Mouse (Mus musculus) lung, postnatal 36 days (tissue): ENCODE data around the gene Ccdc124.

Experiments
- DNase-seq: peaks from one replicate; pipeline ENCODE4 v3.0.0; 2022; ENCODE audit warnings: mixed read lengths

Gene Ccdc124

DNA sequence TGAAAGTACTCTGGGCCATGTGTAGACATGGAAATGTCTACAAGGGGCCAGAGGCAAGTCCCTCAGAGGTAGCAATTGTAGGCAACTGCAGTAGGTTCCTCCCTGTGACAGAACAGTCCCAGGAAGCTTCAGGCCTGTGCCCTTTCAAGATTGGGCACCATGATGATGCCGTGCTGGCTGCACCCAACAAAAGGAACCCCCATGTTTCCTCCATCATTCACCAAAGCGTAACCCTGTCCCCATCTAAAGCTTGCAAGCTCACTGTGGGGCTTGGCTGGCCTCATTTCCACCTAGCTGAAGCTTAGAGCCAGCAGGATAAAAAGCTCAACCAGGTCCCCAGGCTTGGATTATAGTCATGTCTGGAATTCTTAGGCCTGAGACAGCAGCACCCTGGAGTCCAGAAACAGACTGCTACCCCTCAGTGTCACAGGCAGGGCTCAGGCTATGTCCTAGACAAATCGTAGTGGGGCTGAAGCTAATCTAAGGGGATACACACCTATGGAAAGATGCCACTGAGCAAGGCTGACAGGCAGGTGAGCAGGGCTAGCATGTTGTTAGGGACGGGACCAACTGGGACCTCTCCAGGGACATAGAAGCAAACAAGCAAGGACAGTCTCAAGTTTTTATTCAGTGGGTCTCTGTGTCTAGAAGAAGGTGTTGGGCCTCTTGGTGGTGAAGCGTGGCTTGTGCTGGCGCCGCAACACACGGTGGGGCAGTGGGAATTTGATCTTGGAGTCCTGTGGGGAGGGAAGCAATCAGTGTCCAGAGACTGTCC, 21.2 kb upstream of the Ccdc124 start:
- DNase-seq, result no peak

DNA sequence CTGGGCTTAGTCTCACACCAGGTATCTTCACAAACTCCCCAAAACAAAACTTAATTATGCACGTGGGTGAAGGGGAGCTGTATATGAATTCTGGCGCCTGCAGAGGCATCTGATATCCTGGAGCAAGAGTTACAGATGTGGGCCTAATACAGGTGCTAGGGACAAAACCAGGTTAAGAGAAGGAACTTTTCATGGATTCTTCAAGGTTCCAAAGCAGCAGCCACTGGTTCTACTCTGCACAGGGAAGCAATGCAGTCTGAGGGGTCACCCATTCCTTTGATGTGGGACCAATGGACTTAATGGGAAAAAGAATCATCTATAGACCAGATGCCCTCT, 20.6 kb upstream of the Ccdc124 start:
- DNase-seq, result no peak

DNA sequence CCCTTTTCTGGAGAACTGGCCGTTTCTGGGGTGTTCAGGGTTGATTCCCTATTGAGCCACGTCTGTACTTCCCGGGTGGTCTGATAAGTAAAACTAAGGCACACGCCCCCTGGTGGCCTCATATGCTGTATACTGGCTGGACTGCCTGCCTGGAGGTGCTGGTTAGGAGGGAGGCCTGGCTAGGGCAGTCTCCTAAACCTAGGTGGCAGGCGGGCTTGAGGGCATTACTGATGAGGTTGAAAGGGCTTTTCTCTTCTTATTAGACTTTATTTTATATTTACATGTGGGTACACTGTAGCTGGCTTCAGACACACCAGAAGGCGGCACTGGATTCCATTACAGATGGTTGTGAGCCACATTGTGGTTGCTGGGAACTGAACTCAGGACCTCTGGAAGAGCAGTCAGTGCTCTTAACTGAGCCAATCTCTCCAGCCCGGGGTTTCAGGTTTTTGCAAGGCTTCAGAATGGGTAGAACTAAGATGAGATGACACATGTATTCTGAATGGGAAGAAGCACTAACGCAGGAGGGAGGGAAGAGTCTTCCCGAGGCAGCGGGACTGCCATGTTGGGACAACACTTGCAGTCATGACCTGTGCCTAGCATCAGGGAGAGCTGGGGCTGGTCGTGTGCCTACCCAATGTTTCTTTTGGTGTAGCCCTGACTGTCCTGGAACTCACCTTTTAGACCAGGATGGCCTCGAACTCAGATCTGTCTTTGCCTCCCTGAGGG, 20.1 kb upstream of the Ccdc124 start:
- peak; percentile 91 for DNase-seq

DNA sequence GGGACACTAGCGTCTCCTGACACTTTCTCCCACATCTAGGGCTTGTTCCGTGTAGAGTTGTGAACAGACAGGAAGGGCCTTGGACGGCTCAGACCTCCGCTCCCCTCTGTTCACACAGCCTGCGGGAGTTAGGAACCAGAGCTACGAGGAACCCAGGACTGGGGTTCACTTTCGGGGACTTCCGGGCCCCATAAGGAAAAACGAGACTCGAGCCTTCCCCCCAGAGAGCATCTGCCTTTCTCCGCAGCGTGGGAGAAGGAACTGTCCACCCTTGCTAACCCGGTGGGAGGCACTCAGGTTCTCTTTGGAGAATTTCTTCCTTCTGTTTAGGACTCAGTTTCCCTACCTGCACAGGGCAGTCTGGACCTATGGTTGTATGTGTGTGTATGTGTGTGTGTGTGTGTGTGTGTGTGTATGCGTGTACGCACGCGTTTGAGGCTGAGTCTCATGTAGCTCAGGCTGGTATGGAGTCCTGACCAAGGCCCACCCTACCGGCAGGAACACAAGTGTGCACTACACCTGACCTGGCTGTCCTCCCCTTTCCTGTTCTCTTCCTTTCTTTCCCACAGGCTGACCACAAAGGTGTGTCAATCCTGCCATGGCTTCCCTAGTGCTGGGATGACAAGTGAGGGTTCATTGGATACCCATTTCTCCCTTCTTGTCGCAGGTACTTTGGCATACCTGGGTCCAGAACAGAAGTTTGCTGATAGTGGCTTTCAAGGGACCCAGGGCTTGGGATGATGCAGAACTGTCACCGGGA, 19.3 kb upstream of the Ccdc124 start:
- no peak for DNase-seq

DNA sequence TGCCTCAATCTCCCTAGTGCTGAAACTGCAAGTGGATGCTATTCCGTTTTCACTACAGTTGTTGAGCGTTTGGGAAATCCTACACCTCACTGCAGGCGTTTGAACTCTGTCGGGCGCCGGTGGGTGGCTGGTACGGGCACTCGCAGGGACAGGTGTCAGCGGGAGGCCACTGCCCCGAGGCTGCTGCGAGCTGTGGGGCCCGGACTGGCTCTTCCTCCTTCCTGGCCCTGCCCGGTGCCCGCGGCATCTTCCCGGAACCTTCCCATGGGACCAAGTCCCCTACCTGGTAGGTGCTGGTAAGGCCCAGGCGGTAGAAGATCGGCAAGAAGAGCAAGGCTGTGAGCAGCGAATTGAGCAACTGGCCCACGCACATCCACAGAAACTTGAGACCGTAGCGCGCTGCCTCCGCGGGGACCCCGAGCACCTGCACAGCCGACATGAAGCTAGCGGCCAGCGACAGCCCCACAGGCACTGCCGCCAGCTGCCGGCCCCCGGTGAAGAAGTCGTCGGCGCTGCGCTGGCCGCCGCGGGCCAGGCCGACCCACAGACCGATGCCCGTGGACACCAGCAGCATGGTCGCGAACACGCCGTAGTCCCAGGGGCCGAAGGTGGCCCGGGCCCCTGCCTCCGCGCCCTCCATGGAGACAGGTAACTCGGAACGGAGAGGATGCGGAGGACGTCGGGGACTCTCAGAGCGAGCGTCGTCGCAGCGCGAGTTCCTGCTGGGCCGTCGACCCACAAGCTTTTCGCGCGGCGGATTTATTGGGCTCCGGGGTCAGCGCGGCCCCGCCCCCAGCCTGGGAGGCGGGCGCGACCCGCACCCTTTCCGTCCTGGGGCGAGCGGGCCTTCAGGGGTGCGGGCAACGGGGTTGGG, 18.5 kb upstream of the Ccdc124 start, which contains the start of gene Slc5a5:
Gene Slc5a5 (minus strand): TSS at position 736 of the 874 bp plus-strand sequence.
- DNase-seq, result no peak

DNA sequence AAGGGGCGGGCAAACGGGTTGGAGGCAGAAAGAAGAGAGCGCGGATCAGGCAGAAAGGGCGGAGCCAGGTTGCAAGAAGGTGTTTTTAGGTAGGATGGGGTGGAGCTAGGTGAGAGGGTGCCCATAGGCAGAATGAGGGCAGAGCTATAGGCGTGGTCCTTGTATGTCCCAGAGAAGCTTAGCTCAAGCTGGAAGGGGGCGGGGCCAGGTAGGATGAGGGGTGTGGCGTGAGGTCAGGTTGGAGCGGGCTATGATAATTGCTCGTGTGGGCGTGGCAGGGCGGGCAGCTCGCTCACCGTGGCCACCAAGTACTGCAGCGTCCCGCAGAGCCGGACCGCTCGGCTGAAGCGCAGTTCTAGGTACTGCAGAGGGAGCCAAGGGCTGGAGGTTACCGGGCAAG, 17.6 kb upstream of the Ccdc124 start:
- DNase-seq, result peak; percentile 87

DNA sequence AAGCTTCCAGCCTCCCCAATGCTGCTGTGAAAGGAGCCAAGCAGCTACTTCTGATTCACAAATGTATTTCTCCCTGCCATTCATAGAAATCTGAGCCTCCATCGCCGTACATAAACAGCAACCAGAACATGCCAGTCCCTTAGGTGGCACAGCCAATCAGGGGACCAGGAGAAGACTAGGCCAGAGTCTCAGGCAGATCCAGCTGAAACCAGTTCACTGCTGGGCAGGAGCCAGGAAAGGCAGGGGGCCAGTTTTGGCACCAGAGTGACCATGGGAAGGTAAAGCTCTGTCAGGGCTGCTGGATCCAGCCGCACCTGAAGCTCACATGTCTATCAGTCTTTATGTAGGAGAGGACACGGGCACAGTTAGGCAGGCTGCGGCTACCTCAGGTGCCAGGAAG, 16.9 kb upstream of the Ccdc124 start:
- no peak for DNase-seq

DNA sequence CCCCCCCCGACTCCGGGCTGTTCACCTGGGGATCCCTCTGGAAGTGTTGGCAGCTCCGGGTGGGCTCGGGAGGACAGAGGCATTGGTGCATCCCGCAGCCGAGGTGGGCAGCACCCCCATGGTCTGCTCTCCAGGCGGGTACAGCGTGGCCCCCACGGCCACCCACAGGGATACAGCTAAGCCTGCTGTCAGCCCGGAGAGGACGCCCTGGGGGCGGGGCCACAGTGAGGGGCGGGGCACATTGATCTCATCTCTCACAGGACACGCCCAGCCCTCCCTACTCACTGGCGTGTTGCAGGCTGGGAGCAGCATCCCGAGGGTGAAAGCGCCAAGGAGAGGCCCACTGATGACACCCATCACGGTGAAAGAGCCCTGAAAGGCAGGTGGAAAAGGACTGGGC, 13.9 kb upstream of the Ccdc124 start:
- peak; percentile 51 for DNase-seq

DNA sequence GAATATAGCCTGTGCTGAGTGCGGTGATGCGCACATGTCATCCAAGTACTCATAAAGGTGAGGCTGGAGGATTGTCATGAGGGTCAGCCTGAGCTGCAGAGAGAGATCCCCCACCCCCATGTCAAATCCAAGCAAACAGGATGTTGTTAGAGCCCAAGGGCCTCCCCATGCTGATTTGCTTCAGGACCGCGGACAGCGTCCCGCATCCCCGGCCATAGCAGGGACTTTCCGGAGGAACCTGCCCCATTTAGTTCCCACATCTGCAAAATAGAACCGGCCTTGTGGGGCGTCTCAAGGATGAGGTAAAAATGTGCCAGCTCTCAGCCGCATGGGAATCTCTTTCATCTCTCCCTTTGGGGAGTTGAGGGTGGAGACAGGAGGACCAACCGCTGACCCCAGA, 11.9 kb upstream of the Ccdc124 start:
- no peak for DNase-seq

DNA sequence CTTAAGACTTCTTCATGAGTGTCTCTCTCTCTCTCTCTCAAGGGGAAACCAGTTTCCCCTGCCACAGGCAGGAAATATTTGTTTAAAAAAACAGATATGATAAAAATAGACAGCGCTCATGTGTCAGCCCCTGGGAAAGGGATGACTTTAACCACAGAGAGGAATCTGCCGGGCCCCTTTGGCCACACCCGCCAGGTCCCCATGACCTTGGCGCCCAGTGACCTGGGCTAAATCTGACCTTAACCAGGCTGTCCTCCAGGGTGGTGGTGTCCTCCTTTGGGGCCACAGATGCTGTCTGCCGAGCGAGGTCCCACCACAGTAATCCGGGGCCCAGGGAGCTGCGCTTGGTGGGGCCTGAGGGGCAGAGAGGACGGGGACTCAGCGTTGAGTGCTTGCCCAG, 10.9 kb upstream of the Ccdc124 start:
- no peak for DNase-seq

DNA sequence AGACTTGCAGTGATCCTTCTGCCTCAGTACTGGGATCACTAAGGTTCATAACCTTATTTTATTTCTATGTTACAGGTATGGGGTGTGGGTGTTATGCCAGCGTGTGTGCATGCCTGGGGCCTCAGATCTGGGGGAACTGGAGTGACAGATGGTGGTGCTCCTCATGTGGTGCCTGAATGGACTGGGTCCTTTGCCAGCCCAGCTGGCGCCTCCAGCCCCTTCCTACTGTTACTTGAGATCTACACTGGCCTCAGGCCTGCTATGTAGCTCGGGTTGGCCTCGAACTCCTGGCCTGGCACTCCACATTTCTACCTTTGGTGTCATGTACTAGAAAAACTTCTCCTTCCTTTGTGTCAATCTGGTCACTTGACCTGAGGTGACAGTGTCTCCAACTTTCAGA, 10.5 kb upstream of the Ccdc124 start:
- DNase-seq, result no peak

DNA sequence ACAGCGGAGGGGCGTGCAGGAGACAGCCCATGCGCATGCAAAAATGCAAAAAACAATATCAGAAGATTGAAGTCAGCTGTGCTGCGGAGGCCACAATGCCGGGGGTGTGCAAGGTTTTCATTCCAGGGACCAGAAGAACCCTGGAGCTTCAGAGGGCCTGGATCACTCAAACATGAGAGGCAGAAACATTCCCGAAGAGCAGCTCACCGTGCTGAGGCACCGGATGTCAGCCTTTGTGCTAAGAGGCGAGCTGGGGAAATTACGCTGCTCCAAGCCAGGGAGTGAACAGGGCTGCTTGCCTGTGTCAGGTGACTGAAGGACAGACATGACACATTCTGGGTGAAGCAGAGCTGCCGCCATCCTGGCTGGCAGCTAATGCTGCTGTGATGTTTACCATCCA, 6.8 kb upstream of the Ccdc124 start:
- DNase-seq, result no peak

DNA sequence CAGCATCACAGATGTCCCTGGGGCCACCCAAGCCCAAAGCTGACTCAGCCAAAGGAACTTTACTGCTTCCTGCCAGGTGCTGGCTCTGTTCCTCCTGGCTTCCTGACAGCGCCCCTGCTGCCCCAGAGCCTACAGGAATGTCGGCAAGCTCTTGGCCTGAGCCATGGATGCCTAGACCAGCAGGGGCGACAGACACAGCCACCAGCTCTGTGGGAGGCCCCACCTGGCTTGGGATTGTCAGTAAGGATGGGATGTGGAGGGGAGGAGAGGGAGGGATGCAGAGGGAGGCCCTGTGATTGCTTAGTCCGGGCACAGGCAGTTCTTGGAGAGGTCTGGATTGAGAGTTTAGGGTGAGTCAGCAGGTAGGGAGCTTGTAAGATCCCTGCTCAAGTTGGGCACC, 6.4 kb upstream of the Ccdc124 start:
- DNase-seq, result peak; percentile 14

DNA sequence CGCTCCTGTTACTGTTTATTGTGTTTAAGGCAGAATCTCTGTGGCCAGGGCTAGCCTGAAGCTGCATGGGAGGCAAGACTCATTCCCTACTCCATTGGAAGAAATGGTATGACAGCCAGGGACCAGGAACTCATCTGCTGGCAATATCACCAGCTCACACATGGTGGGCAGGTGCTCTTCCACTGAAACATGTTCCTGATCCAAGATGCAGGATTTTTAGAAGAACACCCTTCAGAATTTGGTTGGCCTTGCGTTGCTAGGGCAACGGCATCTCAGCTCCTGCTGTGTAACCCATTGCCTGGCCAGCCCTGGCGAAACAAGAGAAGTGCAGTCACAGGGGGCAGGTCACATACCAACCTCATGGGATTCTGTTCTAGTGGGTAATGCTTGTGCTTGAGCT, 5.8 kb upstream of the Ccdc124 start:
- no peak for DNase-seq

DNA sequence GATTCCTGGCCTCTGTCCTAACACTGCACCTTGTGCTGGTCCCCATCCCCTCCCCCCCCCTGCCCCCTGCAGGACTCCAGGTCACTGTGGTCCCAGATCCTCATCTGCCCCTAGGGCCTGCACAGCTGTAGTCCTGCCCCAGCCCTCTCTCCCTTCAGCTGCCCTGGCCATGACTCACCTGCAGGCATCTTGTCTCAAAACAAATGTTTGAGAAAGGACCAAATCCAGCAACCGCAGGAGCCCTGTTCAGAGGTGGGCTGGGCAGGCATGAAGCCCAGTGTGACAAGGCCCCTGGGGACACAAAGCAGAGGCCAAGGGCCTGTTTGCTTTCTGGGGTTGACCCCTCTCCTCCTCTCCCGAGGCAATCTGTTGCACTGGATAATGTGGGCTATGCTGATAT, 4.4 kb upstream of the Ccdc124 start:
- DNase-seq, result no peak

DNA sequence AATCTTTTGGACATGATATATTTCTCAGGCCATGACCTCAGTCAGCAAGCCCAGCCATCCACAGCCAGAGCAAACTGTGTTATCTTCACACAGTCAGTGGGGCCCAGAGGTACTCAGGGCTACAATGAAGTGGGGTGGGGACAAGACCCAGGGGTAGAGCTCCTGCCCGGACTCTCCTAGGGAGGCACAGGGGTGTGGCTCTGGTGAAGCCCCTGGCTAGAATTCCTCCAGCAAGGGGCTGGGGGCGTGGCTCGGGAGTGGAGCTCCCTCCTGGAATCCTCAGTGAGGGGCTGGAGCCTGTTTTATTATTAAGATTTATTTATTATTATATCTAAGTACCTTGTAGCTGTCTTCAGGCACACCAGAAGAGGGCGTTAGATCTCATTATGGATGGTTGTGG, 2.6 kb upstream of the Ccdc124 start:
- no peak for DNase-seq

DNA sequence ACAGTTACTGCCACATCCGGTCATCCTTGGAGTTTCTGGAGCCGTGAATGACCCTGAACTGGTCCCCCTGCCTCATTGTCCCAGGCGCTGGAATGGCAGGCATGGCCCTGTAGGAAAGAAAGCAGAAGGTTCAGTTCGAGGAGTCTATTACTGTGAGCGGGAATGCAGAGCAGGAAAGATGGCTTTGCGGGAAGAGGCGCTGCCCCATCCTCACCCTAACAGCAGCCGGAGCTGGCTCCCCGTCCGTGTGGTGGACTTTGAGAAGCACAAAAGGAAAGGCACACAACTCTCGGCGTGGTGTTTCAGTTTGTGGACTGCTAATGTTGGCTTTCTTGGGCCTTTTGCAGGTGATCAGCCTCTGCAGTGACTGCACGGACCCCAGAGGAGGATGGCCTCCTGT, 706 bp upstream of the Ccdc124 start:
- DNase-seq, result no peak

DNA sequence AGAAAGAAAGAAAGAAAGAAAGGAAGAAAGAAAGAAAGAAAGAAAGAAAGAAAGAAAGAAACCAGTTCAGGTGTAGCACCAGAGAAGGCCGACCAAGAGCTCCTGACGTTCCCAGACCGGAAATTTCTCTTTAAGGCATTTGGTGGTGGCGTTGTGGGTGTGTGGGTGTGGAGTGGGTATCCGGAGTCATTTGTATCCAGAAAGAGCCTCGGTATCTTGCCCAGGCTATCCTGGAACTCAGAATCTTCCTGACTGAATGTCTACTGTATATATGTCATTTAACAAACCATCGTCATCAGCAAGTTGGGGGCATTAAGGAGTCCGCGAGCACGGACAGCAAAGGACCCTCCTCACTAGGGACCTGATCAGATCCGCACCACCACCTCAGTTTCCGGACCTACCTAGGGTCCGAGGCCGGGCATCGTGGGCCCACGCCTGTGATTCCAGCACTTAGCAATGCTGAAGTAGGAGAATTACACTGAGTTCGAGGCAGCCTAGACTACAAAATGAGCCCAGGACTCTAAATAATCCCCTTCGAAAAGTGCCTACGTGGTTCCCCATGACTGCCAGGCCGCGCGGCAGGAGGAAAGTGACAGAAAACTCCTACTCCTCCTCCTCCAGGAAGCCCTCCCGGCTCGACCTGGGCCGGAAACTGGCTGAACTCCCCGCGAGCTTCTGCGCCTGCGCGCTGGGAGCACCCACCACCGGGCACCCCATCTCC, 932 bp downstream of the Ccdc124 start:
- DNase-seq, result no peak

DNA sequence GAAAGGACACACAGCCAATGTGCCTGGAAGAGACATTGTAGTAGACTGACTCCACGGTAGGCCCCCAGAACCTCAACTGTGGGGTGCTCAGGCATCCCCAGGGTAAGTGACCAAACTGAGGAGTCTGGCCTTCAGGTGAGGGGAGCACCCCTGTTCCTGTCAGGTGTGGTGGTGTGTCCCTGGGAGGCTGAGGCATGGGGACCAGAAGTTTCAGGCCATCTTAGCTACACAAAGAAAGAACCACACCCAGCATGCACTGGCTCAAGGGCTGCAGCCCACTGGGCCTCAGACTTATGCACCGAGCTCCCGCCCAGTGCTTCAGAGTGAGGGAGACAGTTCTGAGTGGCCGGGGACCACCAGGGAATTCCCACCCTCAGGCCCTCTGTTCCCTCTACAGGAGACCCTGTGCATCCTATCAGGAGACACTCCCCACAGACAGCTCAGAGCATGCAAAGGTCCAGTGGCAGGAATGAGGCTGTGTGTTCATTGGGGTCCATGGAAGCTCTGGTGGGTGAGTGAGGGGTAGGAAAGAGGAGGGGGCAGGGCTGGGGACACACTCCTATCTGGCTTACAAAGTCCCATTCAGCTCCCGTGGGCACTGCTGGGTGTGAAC, 2.4 kb downstream of the Ccdc124 start:
- no peak for DNase-seq

DNA sequence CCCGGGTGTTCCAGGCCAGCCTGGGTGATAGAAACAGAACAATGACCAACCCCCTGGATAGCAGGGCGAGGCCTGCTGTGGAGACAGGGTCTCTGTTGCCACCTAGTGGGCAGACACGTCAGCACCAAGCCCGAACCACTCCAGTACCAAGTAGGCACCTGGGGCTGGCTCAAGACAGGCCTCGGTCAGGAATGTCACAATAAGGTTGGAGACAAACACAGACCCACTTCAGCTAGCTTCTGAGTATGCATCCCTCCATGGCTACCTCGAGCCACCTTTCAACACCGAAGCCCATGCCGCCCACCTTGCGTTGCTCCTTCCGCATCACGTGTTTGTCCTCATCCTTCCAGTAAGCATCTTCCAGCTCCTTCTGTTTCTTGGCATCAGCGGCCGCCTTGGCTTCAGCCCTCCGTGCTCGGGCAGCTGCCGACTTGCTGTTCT, 4.1 kb downstream of the Ccdc124 start:
- peak; percentile 91 for DNase-seq

DNA sequence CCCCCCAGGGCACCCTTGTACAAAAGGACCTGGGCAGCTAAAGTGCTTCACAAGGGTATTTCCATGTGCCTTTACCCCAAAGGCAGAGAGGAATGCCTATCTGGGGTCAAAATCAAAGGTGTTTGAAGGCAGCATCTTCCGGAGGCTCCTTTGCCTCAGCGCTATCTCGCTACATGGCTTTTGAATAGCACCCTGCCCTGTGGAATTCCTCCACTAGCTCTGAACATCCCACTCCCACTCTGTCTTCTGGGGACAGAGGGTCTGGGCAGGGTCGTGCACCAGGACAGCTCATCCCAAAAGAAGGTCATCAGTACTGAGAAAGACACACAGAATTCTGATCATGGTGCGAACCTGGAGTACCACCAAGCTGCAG, 4.5 kb downstream of the Ccdc124 start:
- DNase-seq, result no peak
